Mouse (Mus musculus): ENCODE results near the gene Calcoco1. TPM values are rescaled to one million over a fixed set of nuclear protein-coding genes. Genes with fewer than 3 reads are reported as not detected.

Calcoco1 gene
- total RNA-seq (2021), result 100 to 1,000 TPM; 111 to 137 TPM

- intact Hi-C loops (cut with DNase I), result loop anchor here (5.0 kb wide), 1 partner anchor 95 kb away; the partner anchor contains the start of genes Atf7 and Gm28047
- DNase-seq, result peak; percentile 89 to 92
These were observed at the start of gene Calcoco1 for GRCm38 (mm10) chr15:102721980-102722475. Calcoco1 (minus strand) TSS chr15:102722178.

GRCm38 (mm10) chr15:102770866-102771265, 48.9 kb upstream of the Calcoco1 start:
- no peak for DNase-seq
- intact Hi-C loops (cut with DNase I), result no loop called here

GRCm38 (mm10) chr15:102765207-102765606, 43.2 kb upstream of the Calcoco1 start:
- intact Hi-C loops (cut with DNase I), result loop anchor here (10.0 kb wide), 1 partner anchor 340 kb away; no protein-coding TSS in a partner anchor
- DNase-seq, result no peak

- intact Hi-C loops (cut with DNase I), result loop anchor here (5.0 to 10.0 kb wide), 4 partner anchors 210 to 410 kb away; no protein-coding TSS in a partner anchor
- DNase-seq, result peak; percentile 33 to 34
These were observed 39.9 kb upstream of the Calcoco1 start for GRCm38 (mm10) chr15:102761745-102762378.

DNA sequence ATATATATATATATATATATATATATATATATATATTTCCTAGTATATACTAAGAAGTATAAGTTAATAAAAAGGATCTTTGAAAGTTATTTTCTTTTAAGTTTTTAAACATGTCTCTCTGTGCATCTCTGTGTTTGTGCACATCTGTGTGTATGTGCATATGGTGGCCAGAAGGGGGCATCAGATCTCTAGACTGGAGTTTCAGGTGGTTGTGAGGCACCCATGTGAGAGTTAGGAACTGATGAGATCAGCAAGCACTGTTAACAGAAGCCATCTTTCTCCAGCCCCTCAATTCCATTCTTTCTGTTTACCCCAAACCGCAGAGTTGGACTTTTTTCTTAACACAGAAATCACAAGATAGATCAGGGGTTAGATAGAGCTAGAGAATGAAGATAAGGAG, 35.7 kb upstream of the Calcoco1 start:
- DNase-seq, result no peak

DNA sequence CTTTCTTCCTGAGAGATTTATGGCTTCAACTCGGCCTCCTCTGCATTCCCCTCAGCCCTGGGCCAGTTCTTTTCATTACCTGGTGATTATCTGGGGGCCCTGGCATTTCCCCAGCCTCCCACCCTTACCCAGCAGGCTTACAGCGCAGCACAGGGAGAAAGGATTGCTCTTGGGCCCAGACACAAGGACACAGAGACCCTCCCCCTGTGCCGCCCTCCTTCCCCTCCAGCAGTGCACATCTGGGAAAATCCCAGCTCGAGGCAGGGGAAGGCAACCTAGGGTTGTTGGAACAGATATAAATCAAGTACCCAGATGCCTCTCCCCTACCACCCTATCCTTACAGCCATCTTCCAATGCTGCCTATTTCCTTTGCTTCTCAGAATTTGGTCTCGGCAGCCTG, 33.1 kb upstream of the Calcoco1 start:
- no peak for DNase-seq
- intact Hi-C loops (cut with DNase I), result no loop called here

More for the DNA sequence above, 35.7 kb upstream of the Calcoco1 start:
- intact Hi-C loops (cut with DNase I), result no loop called here

- intact Hi-C loops (cut with DNase I), result no loop called here
- DNase-seq, result no peak
These were observed 32.4 kb upstream of the Calcoco1 start for GRCm38 (mm10) chr15:102754361-102754760.

GRCm38 (mm10) chr15:102753170-102753569, 31.2 kb upstream of the Calcoco1 start:
- DNase-seq, result peak in 1 of 2 experiments; percentile 25
- intact Hi-C loops (cut with DNase I), result no loop called here

- intact Hi-C loops (cut with DNase I), result no loop called here
- no peak for DNase-seq
These were observed 30.2 kb upstream of the Calcoco1 start for GRCm38 (mm10) chr15:102752164-102752563.

- intact Hi-C loops (cut with DNase I), result no loop called here
- DNase-seq, result peak; percentile 34 to 43
These were observed 28.3 kb upstream of the Calcoco1 start for GRCm38 (mm10) chr15:102750241-102750640.

- intact Hi-C loops (cut with DNase I), result no loop called here
- DNase-seq, result no peak
These were observed 27.1 kb upstream of the Calcoco1 start for GRCm38 (mm10) chr15:102749103-102749502.

DNA sequence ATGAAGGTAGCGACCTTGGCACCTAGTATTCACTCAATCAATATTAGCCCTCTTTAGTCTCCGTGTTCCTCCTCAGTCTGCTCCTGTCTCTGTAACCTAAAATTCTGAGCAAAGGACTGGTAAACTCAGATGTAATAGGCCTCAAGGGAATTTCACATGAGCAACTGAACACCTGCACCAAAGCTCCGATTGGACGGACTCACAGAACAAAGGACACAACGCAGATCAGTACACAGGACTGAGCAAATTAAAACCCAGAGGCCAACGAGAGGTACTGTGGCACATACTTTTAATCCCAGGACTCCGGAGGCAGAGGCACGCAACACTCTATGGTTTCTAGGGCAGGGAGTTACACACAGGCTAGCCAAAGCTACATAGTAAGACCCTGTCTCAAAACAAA, 25.9 kb upstream of the Calcoco1 start:
- intact Hi-C loops (cut with DNase I), result no loop called here

DNA sequence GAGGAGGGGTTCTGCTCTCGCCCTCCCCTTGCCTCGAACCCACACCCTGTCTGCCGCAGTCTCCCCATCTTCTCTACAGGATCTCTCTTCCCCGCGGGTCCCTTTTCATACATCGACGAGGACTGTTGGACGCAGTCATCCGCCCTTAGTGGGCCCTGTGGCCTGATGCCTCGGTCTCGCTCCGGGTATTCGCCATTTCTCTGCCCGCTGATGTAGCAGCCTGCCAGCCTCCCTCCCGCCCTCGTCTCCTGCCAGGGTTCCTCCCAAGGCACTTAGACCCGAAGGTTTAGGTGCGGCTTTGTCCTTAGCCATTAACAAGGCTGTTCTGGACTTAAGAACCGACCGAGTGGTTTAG, 25.3 kb upstream of the Calcoco1 start:
- no peak for DNase-seq
- intact Hi-C loops (cut with DNase I), result no loop called here

More for the DNA sequence above, 25.9 kb upstream of the Calcoco1 start:
- no peak for DNase-seq

DNA sequence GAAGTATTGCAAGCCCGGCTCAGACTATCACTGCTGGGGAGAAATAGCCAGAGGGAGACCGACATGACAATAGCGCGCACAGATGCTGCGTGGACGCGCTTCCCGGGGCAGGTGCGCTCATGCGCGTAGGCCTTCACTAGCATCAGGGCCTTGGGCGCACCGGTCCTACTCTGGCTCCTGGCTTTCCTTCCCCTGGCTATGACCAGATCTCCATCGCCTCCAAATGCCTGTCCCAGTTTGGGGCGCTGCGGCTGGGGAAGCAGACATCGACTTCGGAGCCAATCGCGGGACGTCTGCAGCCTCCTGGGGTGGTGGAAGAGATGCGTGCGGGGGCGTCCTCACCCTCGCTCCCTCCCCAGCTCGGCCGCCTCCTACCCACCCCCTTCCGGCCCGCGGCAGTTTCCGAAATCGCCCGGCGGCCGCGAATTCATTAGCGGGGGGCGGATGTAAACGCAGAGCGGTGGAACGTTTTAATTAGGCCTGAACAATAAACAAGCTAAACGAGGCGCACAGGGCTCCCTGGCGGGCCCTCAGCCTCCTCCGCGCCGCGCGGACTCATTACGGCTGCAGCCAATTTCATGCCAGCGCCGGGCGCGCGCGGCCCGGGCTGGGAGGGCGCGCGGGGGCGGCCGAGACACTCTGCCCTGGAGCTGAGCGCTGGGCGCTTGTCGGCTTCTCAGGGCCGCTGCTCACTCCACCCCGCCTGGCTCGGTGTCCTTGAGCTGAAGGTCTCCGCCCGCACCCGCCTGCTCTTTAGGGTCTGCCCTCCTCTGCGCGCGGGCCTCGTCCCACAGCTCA, 24.7 kb upstream of the Calcoco1 start:
- peak; percentile 40 to 44 for DNase-seq
- intact Hi-C loops (cut with DNase I), result no loop called here

DNA sequence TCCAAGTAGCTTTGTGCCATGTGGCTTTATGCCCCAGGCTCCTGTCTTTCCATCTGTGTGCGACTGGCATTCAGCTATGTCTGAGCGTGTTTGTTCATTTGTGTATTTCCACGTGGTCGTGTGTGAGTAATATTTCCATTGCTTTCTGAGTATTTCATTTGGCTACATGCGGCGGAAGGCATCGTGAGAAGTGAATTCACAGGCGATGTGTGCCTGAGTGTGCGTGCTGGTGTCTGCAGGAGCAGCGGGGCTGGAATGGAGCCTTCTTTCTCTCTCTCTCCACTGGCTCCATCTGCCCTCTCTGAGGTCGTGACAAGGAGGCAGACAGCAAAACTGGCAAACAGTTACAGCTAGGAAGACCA, 24.1 kb upstream of the Calcoco1 start:
- intact Hi-C loops (cut with DNase I), result no loop called here

GRCm38 (mm10) chr15:102745387-102745786, 23.4 kb upstream of the Calcoco1 start:
- intact Hi-C loops (cut with DNase I), result no loop called here
- no peak for DNase-seq

More for the DNA sequence above, 24.1 kb upstream of the Calcoco1 start:
- DNase-seq, result no peak

DNA sequence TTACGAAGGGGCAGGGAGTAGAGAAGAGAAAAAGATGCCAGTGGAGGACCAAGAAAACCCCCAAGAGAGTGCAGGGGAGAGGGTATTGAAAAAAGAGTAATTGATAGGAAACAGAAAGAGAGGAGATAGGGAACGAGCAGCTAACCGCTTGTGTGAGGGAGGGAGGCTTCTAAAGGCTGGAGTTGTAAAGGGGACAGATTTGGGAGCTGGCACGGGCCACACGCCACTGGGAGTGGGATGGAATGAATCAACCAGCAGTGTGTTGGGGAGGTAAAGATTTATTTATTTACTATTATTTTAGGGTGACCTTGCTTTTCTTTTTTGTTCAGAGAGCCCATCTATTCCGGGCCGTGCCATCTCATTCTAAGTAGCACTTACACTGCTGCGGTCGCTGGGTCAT, 22.9 kb upstream of the Calcoco1 start:
- intact Hi-C loops (cut with DNase I), result no loop called here
- DNase-seq, result no peak

- intact Hi-C loops (cut with DNase I), result no loop called here
- no peak for DNase-seq
These were observed 22.4 kb upstream of the Calcoco1 start for GRCm38 (mm10) chr15:102744416-102744815.

DNA sequence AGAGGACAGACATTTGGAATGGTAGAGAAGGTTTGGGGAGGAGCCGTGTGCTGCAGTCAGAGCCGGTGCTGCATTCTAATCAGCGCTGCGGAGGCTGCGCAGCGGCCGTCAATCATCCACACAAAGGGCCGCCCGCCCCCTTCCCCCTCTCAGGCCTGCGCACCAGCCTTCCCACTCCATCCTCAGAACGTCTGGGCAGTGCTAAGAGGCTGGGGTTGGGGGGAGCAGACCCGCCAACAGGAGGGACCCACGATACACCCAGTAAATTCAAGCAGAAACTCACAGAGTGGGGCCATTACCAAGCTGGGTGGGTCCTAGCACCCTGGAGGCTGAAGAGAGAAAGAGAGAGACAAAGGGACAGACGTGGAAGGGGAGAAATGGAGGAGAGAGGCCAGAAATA, 22.0 kb upstream of the Calcoco1 start:
- DNase-seq, result no peak
- intact Hi-C loops (cut with DNase I), result no loop called here

- intact Hi-C loops (cut with DNase I), result no loop called here
- no peak for DNase-seq
These were observed 21.2 kb upstream of the Calcoco1 start for GRCm38 (mm10) chr15:102743196-102743595.

DNA sequence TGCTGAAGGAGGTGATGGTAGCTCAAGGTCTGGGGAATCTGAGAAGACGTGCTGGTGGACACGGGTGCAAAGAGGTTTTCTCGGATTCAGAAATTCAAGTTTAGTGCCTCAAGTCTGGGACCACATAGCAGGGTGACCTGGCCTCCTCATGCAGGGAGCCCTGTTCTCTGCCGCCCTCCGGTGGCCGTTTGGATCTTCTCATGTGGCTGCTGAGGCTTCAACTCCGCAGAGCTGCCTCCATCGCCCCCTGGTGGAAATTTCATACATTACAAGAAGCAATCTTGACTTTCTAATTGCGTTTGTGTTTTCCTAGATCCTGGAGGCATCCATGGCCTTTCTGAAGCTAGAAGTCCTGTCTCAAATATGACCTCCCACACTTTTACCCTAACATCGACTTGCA, 20.6 kb upstream of the Calcoco1 start:
- intact Hi-C loops (cut with DNase I), result loop anchor here (1.0 kb wide), 1 partner anchor 44 kb away; no protein-coding TSS in a partner anchor

More for the DNA sequence above, 20.6 kb upstream of the Calcoco1 start:
- peak; percentile 86 to 91 for DNase-seq

Measured in heart, postnatal 36 days (tissue).